Mouse (Mus musculus): ENCODE results near the gene Magel2.

- TF ChIP-seq CTCF (IDR thresholded peaks at IDR 0.05; ENCODE audit: low read depth, low read length): no peak
- no peak for TF ChIP-seq POLR2A (IDR thresholded peaks at IDR 0.05; ENCODE audit: extremely low read depth, insufficient read depth, low read length)
These were observed at the start of gene Magel2 for GRCm38 (mm10) chr7:62376510-62377304.
